Mouse (Mus musculus): ENCODE measurements at regions not wholly inside any gene's neighbourhood (a gene's known extent, or its start where the extent isn't known, plus 50 kb on each side); places are given as distances from the start of the nearest gene placed in this dataset.

- DNase-seq (ENCODE audit: low spot score in 2 of 2) = no peak
These were observed 925.0 kb upstream of the Gm7489 start for GRCm38 (mm10) chr15:52959711-52960110.

DNA sequence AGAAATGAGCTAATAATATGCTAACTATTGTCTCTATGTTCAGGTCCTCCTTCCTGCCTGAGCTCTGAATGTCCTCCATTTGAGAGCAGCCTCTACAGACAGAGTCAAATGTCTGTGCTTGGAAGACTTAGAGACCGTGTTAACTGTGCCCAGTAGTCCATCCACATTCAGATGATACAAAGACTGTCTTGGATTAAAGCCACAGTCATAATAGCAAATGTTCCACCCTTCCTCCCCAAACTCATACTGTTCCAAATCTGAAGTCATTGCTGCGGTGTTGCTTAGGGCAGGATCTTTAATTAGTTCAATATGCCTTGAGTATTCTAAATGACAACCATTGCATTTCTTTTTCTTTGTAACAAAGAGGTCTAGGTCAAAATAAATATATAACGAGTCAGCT lies 923.2 kb upstream of the Gm7489 start:
- no peak for DNase-seq (ENCODE audit: low spot score in 2 of 2)

GRCm38 (mm10) chr15:52963918-52964317 lies 920.8 kb upstream of the Gm7489 start:
- no peak for DNase-seq (ENCODE audit: low spot score in 2 of 2)

GRCm38 (mm10) chr15:52964403-52964802 lies 920.3 kb upstream of the Gm7489 start:
- no peak for DNase-seq (ENCODE audit: low spot score in 2 of 2)

DNA sequence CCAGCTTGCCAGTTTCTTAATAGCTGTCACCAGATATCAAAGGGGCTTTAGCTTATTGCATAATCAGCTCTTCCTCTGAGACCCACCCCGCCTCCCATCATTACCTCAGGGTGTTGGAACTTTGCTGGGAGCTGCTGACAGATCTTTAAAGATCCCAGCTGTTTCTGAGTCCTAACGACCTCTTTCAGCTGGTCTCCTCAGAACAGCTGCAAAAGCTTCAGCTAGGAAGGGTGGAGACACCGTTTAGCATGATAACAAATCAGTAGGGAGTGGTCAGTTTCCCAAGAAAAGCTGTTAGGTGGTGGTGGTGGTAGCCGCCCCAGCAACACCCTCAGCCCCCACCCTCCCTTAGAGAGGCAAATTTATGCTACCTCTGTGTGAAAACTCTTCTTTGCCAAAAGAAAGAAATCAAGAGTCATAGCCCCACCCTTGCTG lies 916.9 kb upstream of the Gm7489 start:
- no peak for DNase-seq (ENCODE audit: low spot score in 2 of 2)

GRCm38 (mm10) chr15:52982821-52983220 lies 901.9 kb upstream of the Gm7489 start:
- DNase-seq (ENCODE audit: low spot score in 2 of 2) = no peak

DNA sequence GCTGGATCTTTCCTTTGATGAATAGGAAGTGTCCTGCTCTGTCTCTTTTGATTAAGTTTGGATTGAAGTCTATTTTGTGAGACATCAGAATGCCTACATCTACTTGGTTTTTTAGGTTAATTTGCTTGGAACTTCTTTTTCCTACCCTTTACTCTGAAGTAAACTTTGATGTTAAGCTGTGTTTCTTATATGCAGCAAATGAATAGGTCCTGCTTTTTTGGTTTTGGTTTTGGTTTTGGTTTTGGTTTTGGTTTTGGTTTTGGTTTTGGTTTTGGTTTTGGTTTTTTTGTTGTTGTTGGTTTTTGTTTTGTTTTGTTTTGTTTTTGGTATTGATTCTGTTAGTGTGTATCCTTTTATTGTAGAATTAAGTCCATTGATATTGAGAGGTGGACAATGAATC lies 894.1 kb upstream of the Gm7489 start:
- no peak for DNase-seq (ENCODE audit: low spot score in 2 of 2)

DNA sequence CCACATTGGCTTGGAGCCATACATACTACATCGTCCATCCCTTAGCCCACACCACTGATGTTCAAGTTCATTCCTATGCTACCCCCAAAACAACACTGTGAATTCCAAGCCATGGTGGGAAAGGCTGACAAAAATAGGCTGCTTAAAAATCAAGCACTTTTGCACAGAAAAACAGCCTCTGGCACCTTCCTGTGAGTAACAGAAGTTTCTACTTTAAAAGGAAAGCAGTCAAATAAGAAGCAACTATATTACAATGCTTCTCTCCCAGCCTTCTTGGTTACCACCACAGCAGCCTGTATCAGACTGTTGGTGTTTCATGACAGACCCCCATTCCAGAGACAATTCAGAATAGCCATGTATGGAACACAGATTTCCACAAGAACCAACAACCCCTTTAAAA lies 890.4 kb upstream of the Gm7489 start:
- DNase-seq (ENCODE audit: low spot score in 2 of 2) = no peak

GRCm38 (mm10) chr15:52999200-52999599 lies 885.5 kb upstream of the Gm7489 start:
- DNase-seq (ENCODE audit: low spot score in 2 of 2) = no peak

GRCm38 (mm10) chr15:52999776-53000175 lies 884.9 kb upstream of the Gm7489 start:
- DNase-seq (ENCODE audit: low spot score in 2 of 2) = no peak

GRCm38 (mm10) chr15:53001429-53001828 lies 883.3 kb upstream of the Gm7489 start:
- no peak for DNase-seq (ENCODE audit: low spot score in 2 of 2)

- no peak for DNase-seq (ENCODE audit: low spot score in 2 of 2)
These were observed 882.7 kb upstream of the Gm7489 start for GRCm38 (mm10) chr15:53001964-53002363.

DNA sequence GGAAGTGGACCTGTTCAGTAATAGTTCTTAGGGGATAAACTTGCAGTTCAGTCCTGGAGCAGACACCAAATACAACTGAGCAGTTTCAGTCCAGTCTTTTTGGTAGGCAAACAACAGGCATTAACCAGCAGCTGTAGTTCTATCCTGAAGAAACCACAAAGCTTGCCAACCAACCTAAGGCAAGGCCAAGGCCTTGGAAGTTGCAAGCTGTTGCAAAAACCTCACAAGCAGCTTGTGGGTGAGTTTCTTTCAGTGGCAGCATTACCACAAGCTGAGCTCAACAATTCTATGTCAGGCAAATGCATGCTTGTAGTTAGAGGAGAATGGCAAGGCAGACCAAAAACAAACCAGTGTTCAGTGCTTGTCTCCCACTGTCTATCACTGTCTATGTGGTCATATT lies 880.6 kb upstream of the Gm7489 start:
- DNase-seq (ENCODE audit: low spot score in 2 of 2) = no peak

DNA sequence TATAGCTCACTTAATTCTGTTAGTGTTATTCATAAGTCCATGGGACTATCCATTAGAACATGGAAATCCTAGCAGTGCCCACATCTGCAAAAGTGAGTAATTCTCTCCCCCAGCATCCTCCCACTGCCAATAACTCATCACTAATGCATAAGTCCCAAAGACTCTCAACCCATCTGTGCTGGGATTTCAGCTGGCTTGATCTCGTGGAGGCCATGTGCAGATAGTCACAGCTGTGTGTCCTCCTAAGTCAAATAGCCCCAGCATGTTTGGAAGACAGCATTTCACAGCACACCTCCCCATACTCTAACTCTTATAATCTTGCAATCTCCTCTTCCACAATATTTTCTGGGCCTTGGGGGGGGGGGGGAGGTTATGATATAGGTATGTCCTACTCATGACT lies 877.9 kb upstream of the Gm7489 start:
- no peak for DNase-seq (ENCODE audit: low spot score in 2 of 2)

GRCm38 (mm10) chr15:53009337-53009736 lies 875.4 kb upstream of the Gm7489 start:
- no peak for DNase-seq (ENCODE audit: low spot score in 2 of 2)

Data from natural killer cell, adult 2 months (primary cell).